In the genomic region with DNA sequence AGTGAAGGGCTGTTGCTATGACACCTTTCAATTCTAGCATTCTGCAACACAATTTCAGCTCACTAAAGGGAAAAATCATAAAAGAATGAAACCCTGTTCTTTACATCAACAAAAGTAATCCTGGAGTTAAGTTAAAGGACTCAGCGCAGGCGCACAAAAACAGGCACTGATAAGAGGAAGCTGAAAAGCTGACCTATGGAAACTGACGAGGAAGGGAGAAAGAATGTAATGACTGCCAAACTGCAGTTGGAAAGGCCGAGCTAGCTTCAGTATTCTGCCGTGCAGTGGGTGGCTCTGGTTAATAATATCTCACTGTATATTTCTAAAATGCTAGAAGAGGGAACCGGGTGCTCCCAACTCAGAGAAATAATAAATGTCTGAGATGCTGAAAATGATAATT, we compare ENCODE assay signal across 16 mouse cellular contexts. TPM values are rescaled to one million over a fixed set of nuclear protein-coding genes. Genes with fewer than 3 reads are reported as not detected.
"Had no signal": no experiment of that assay in that cellular context is flagged by ENCODE, and none has a peak within 500 bp of the region (broad histone marks: within the 10 kb centered on the region; RNA-seq: fewer than 3 reads in every experiment).

No protein-coding gene starts in this region.

- ATAC-seq: intestine, embryonic 16.5 days; liver, embryonic 12.5 days; midbrain, embryonic 16.5 days had no signal

- H3K27ac ChIP-seq: left cerebral cortex, adult 2 months; limb, embryonic 10.5 days; liver, embryonic 12.5 days; midbrain, embryonic 12.5 days; stomach, embryonic 15.5 days had no signal

- H3K4me1 ChIP-seq: limb, embryonic 10.5 days; liver, embryonic 12.5 days; midbrain, embryonic 12.5 days; stomach, embryonic 15.5 days had no signal

- H3K4me3 ChIP-seq: left cerebral cortex, adult 2 months; limb, embryonic 10.5 days; liver, embryonic 12.5 days; midbrain, embryonic 12.5 days; stomach, embryonic 15.5 days had no signal

- DNase-seq: kidney, adult 8-10 months; kidney, postnatal 25 days; lung, postnatal 36 days; right cerebral cortex, postnatal 14 days; thymus, adult 2 months; thymus, postnatal 36 days had no signal

RNA-seq across cellular contexts. Expression of a gene that starts 10.2 kb away (rescaled TPM):
- total RNA-seq: layer of hippocampus, adult 18-20 months had no signal
- polyA plus RNA-seq: testis, adult 2 months had no signal

RNA-seq across cellular contexts. Expression of a gene that starts 41.7 kb away (rescaled TPM):
- total RNA-seq: megakaryocyte-erythroid progenitor cell, adult 5-6 weeks had no signal
